Mouse (Mus musculus): ENCODE measurements around the gene Gm10306. TPM values are rescaled to one million over a fixed set of nuclear protein-coding genes. Genes with fewer than 3 reads are reported as not detected.

Gene Gm10306
- polyA plus RNA-seq, 1 experiment from 2014 or later: not detected

- Histone ChIP-seq H3K9me3 (no peaks in the 10 kb centered on the region), H3K36me3 (no peaks in the 10 kb centered on the region), H3K4me3 (replicated peaks) (no peak overlapping the region), H3K9ac (no peak overlapping the region), H3K27me3 (replicated peaks) (no peaks in the 10 kb centered on the region), H3K27ac (no peak overlapping the region), H3K4me1 (no peaks in the 10 kb centered on the region), H3K4me2 (no peak overlapping the region)
- ATAC-seq (ENCODE audit: insufficient read depth, low FRiP score, low read depth): no peak
- 62% methylated on average over 7 of the region's 7 CpGs for WGBS
Observed at GRCm38 (mm10) chr4:94561954-94562648, 5.8 kb downstream of the Gm10306 start.

GRCm38 (mm10) chr4:94564297-94564696 lies 8.0 kb downstream of the Gm10306 start:
- no peaks in the 10 kb centered on the region for H3K27me3 ChIP-seq (replicated peaks)
- no peak overlapping the region for H3K27ac ChIP-seq
- no peak for ATAC-seq (ENCODE audit: insufficient read depth, low FRiP score, low read depth)
- H3K4me1 ChIP-seq: no peaks in the 10 kb centered on the region
- peaks cover 3% of the 10 kb centered on the region; the same call in 1 of the 2 replicates for H3K36me3 ChIP-seq
- no peaks in the 10 kb centered on the region for H3K9me3 ChIP-seq
- H3K4me3 ChIP-seq (replicated peaks): no peak overlapping the region
- H3K9ac ChIP-seq: no peak overlapping the region
- H3K4me2 ChIP-seq: no peak overlapping the region

DNA sequence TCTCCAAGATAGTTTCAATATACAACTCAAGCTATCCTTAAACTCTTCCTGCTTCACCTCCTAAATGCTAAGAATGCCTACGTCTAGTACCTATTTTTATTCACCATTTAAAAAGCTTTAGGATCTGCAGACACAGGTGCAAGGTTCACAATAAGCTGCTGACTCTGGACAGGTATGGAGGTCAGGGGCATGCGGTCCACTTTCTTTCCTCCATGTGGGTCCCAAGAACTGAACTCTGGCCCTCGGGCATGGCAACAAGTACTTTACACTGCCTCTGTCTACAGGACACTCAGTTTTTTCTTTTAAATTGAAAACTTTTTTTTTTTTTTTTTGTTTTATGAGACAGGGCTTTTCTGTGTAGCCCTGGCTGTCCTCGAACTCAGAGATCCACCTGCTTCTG lies 16.3 kb downstream of the Gm10306 start:
- Histone ChIP-seq H3K4me2 (no peak overlapping the region), H3K9ac (no peak overlapping the region), H3K36me3 (peaks cover 8% of the 10 kb centered on the region), H3K27ac (no peak overlapping the region), H3K4me3 (replicated peaks) (no peak overlapping the region), H3K9me3 (no peaks in the 10 kb centered on the region), H3K4me1 (no peaks in the 10 kb centered on the region), H3K27me3 (replicated peaks) (no peaks in the 10 kb centered on the region)
- 95% methylated on average over 4 of the region's 4 CpGs for WGBS
- ATAC-seq (ENCODE audit: insufficient read depth, low FRiP score, low read depth): no peak

DNA sequence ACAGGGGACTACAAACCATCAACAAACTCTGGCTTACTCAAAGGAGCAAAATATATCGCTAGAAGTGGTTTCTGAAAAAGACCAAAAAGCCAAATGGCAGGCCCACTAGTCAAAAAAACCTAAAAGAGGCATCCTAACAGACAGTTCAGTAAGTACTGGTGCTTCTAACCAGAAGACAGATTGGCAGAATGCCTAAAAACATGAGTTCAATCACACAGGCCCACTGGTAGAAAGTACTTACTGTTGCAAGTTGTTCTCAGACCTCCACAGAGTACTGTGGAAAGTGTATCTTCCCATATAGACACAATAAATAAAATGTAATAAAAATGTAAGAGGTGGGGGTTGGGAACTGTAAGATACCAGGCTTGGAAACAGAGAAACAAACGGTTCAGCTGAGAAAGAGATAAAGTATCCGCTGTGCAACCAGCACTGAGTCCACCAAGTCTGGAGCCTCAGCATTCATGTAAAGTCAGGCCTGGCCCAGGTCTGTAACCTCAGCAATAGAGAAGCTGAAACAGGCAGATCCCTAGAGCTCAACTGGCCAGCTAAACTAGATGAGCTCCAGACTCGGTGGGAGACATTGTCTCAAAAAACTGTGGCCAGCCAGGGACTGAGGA lies 35.5 kb downstream of the Gm10306 start:
- no peaks in the 10 kb centered on the region for H3K36me3 ChIP-seq
- ATAC-seq (ENCODE audit: insufficient read depth, low FRiP score, low read depth): no peak
- WGBS: 73% methylated on average over 4 of the region's 4 CpGs
- H3K9ac ChIP-seq: no peak overlapping the region
- no peak overlapping the region for H3K4me2 ChIP-seq
- H3K4me3 ChIP-seq (replicated peaks): no peak overlapping the region
- H3K9me3 ChIP-seq: no peaks in the 10 kb centered on the region
- no peaks in the 10 kb centered on the region for H3K4me1 ChIP-seq
- no peaks in the 10 kb centered on the region for H3K27me3 ChIP-seq (replicated peaks)
- no peak overlapping the region for H3K27ac ChIP-seq

DNA sequence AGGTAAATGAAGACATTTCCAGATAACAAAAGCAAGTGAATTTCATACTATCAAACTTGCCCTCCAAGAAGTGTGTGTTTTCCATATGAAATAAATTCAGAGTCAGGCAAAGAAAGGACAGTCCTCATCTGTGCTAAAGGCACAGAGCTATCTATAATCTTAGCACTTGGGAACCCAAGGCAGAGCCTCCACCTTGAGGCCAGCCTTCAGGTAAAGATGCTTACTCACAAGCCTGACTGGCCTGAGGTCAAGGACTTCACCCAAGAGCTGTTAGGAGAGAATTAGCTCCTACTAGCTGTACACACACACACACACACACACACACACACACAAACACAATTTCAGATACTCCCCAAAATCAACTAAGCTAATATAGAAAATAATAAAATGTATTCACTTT lies 36.4 kb downstream of the Gm10306 start:
- Histone ChIP-seq H3K4me2 (no peak overlapping the region), H3K4me3 (replicated peaks) (no peak overlapping the region), H3K27ac (no peak overlapping the region), H3K27me3 (replicated peaks) (no peaks in the 10 kb centered on the region), H3K4me1 (no peaks in the 10 kb centered on the region), H3K9me3 (no peaks in the 10 kb centered on the region), H3K9ac (no peak overlapping the region), H3K36me3 (no peaks in the 10 kb centered on the region)
- no peak for ATAC-seq (ENCODE audit: insufficient read depth, low FRiP score, low read depth)

DNA sequence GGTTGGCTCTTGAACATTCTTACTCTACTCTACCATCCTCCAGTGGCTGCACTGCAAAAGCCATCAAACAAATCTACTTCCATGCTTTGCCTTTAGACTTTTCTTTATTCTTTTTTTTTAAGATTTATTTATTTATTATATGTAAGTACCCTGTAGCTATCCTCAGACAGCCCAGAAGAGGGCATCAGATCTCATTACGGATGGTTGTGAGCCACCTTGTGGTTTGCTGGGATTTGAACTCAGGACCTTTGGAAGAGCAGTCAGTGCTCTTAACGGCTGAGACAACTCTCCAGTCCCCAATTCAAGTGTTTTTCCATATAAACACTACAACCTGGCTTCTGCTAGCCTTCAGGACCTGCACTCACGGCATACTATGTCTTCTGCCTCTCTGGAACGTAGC lies 45.0 kb downstream of the Gm10306 start:
- H3K27ac ChIP-seq: no peak overlapping the region
- peaks cover 19% of the 10 kb centered on the region for H3K4me1 ChIP-seq
- no peak for ATAC-seq (ENCODE audit: insufficient read depth, low FRiP score, low read depth)
- H3K4me3 ChIP-seq (replicated peaks): no peak overlapping the region
- no peaks in the 10 kb centered on the region for H3K27me3 ChIP-seq (replicated peaks)
- H3K9me3 ChIP-seq: no peaks in the 10 kb centered on the region
- no peak overlapping the region for H3K9ac ChIP-seq
- WGBS: 79% methylated on average over 4 of the region's 4 CpGs
- H3K36me3 ChIP-seq: no peaks in the 10 kb centered on the region
- H3K4me2 ChIP-seq: peak overlapping the region; percentile 53; the same call in 1 of the 2 replicates

DNA sequence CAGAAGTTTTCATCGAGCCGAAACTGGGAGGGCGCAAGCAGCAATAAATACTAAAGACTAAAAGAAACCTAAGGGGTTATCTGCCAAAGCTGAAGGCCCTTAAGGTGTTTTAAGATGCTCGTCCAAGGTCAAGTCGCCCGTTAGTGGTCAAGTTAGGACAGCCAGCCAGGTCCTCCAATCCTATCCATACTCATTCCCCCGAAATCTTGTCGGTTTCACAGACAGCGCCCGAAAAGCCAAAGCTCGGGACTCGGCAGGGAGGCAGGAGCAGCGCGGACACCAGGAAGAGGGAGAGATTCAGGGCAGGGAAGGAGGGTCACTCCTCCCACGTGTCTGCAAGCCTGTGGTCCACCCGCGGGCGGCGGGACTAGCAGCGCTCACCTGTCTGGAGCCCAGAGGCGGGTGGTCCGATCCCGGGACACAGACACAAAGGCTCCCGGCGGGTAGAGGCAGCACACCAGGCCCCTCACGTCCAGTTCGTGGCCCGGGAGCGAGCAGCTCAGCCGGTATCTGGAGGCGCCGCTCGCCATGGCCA lies 46.2 kb downstream of the Gm10306 start:
- peak overlapping the region; percentile 91 for H3K27ac ChIP-seq
- peak overlapping the region; percentile 94 for H3K9ac ChIP-seq
- no peaks in the 10 kb centered on the region for H3K27me3 ChIP-seq (replicated peaks)
- peak; percentile 80 for ATAC-seq (ENCODE audit: insufficient read depth, low FRiP score, low read depth)
- H3K9me3 ChIP-seq: no peaks in the 10 kb centered on the region
- no peaks in the 10 kb centered on the region for H3K36me3 ChIP-seq
- WGBS: under 1% methylated on average over 33 of the region's 33 CpGs
- peak overlapping the region; percentile 98 for H3K4me3 ChIP-seq (replicated peaks)
- H3K4me2 ChIP-seq: peak overlapping the region; percentile 53
- H3K4me1 ChIP-seq: peaks cover 19% of the 10 kb centered on the region

DNA sequence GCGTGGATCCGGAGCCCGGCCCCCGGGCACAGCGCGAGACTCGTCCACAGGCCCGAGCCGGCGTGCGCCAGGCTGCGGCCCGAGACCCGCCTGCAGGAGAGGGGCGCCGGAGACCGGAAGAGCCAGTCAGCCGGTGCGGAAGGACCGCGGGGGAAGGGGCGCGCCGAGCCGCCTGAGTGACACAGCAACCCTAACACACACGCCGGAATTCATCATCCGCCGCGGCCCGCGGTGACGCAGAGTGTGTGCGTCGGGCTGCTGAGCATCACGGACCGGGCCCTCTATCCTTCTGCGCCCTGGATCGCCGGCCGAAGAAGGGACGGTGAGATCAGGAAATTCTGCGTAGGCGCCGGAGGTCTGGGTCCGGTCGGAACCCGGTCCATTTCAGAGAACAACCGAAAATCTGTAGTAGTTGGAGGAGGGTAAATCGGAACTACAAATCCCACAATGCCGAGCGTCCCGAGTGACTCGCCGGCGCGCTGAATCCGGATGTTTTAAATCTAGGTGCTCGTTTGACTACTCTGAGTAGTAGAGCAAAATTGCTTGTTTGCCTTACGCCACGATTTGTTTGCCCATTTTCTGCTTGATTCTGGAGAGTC lies 46.8 kb downstream of the Gm10306 start, which contains the start of gene Plaa:
TSS of gene Plaa (minus strand) at position 214 of the 599 bp plus-strand sequence.
- under 1% methylated on average over 51 of the region's 61 CpGs for WGBS

DNA sequence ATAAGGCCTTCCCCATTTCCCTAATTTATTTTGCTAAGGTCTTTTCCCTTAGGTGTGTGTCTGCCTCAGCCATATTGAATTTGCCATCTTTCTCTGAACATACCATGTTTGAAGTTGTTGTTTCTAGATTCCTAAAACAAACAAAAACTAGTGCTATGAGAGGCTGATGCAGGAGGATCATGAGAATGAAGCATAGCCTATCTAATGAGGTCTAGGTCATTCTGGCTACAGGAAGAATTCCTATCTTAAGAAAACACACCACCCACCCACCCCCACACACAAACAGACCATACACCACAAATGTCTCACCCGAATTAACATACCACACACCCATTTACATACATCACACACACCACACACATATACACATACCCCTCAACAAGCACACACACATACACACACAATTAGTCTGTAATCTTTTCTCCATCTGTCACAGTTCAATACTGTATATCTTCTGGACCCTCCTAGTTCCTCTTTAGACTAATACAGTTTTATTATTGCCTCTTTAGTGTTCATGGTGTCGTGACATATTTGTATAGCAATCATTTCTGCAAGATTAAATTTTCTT lies 48.2 kb downstream of the Gm10306 start:
- ATAC-seq (ENCODE audit: insufficient read depth, low FRiP score, low read depth): no peak
- no peaks in the 10 kb centered on the region for H3K9me3 ChIP-seq
- no peak overlapping the region for H3K4me2 ChIP-seq
- H3K4me3 ChIP-seq (replicated peaks): no peak overlapping the region
- no peaks in the 10 kb centered on the region for H3K27me3 ChIP-seq (replicated peaks)
- H3K36me3 ChIP-seq: no peaks in the 10 kb centered on the region
- WGBS: 93% methylated on average over 2 of the region's 2 CpGs
- peaks cover 19% of the 10 kb centered on the region for H3K4me1 ChIP-seq
- H3K27ac ChIP-seq: no peak overlapping the region
- H3K9ac ChIP-seq: no peak overlapping the region

More for the DNA sequence above, 46.8 kb downstream of the Gm10306 start, which contains the start of gene Plaa:
- Histone ChIP-seq H3K27me3 (replicated peaks) (no peaks in the 10 kb centered on the region), H3K9ac (peak within 1 kb of the TSS; percentile 94), H3K4me3 (replicated peaks) (peak within 1 kb of the TSS; percentile 98), H3K9me3 (no peaks in the 10 kb centered on the region), H3K36me3 (no peaks in the 10 kb centered on the region), H3K27ac (peak within 1 kb of the TSS; percentile 91), H3K4me1 (peaks cover 19% of the 10 kb centered on the region), H3K4me2 (peak within 1 kb of the TSS; percentile 82)
- peak; percentile 99 for ATAC-seq (ENCODE audit: insufficient read depth, low FRiP score, low read depth)

DNA sequence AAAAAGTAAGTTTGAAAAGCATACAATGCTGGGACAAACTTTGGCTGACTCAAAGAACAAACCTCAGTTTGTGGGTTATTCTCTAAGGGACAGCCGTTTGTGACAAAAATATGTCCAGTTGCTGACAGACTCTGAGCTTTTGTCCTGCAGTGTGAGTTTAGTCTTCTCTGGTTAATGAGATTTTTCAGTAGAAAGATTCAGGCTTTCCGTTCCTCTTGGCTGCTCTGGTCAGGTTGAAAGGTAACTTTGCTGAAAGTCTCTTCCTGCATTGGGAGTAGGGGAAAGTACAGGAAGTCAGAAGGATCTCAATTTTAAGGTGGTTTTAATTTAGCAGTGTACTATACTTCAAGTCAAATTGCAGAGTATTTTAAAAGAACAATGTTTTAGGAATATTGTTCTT lies 49.2 kb downstream of the Gm10306 start:
- no peaks in the 10 kb centered on the region for H3K9me3 ChIP-seq
- no peak overlapping the region for H3K27ac ChIP-seq
- no peak overlapping the region for H3K4me2 ChIP-seq
- H3K36me3 ChIP-seq: no peaks in the 10 kb centered on the region
- no peaks in the 10 kb centered on the region for H3K27me3 ChIP-seq (replicated peaks)
- 90% methylated on average over 2 of the region's 2 CpGs for WGBS
- H3K4me1 ChIP-seq: peaks cover 18% of the 10 kb centered on the region
- ATAC-seq (ENCODE audit: insufficient read depth, low FRiP score, low read depth): no peak
- no peak overlapping the region for H3K9ac ChIP-seq
- H3K4me3 ChIP-seq (replicated peaks): no peak overlapping the region
